Mouse (Mus musculus) neural tube, embryonic 13.5 days (tissue): ENCODE data around the gene Zfp329. TPM values are rescaled to one million over a fixed set of nuclear protein-coding genes. Genes with fewer than 3 reads are reported as not detected.
A peak's percentile ranks its signal among the peaks of the same experiment; 100 is the strongest.
"Not testable (repeated sequence)": the region's sequence is repeated elsewhere in the genome, so short reads cannot be mapped to it uniquely, and the experiment has no call there.

Experiments used
- ATAC-seq: fragments of 200-750 bp; cut with Nextera tagmentation; 2 replicates; pipeline ENCODE4 v1.8.0; 2017; ENCODE audit warnings: low read depth, mild to moderate bottlenecking, moderate TSS enrichment, moderate library complexity
- H3K27ac ChIP-seq: fragments of 300-500 bp; sonication (generic); replicated peaks from 2 replicates; pipeline ENCODE4 v1.5.1; 2015; ENCODE audit warnings: moderate library complexity, mild to moderate bottlenecking, inconsistent platforms
- H3K27me3 ChIP-seq: fragments of 300-500 bp; sonication (generic); 2 replicates; pipeline ENCODE4 v1.6.1; 2015; ENCODE audit warnings: mild to moderate bottlenecking, inconsistent platforms
- H3K36me3 ChIP-seq: fragments of 300-500 bp; sonication (generic); 2 replicates; pipeline ENCODE4 v1.6.1; 2015; ENCODE audit warnings: mild to moderate bottlenecking, inconsistent platforms
- H3K4me1 ChIP-seq: fragments of 300-500 bp; sonication (generic); replicated peaks from 2 replicates; pipeline ENCODE4 v1.6.1; 2015; ENCODE audit warnings: inconsistent platforms
- H3K4me2 ChIP-seq: fragments of 300-500 bp; sonication (generic); 2 replicates; pipeline ENCODE4 v1.6.1; 2015; ENCODE audit warnings: inconsistent platforms, mild to moderate bottlenecking, moderate library complexity
- H3K4me3 ChIP-seq: fragments of 300-500 bp; sonication (generic); 2 replicates; pipeline ENCODE4 v1.5.1; 2015; ENCODE audit warnings: mild to moderate bottlenecking, inconsistent platforms
- H3K9ac ChIP-seq: fragments of 300-500 bp; sonication (generic); 2 replicates; pipeline ENCODE4 v1.6.1; 2015; ENCODE audit warnings: moderate library complexity, mild to moderate bottlenecking, inconsistent platforms
- H3K9me3 ChIP-seq: fragments of 300-500 bp; sonication (generic); 2 replicates; pipeline ENCODE4 v1.6.1; 2016; ENCODE audit warnings: inconsistent platforms
- WGBS: fragments of 180-500 bp; shearing (Covaris S2); methylation state at CpG from one replicate; pipeline ENCODE4 v1.1.7; 2015; 5-methylcytosine and 5-hydroxymethylcytosine counted together
- polyA plus RNA-seq: library from polyadenylated mRNA; unstranded; fragments of >200 nt; fragmentation: Nextera tagmentation; extraction: Ambion mirVana; gene quantifications from 2 replicates; pipeline ENCODE4 v1.2.1, GENCODE M21; 2015

The Zfp329 gene
- polyA plus RNA-seq = 34.3 and 35.5 TPM in 2 replicates

GRCm38 (mm10) chr7:12818521-12819295 lies at the start of gene Zfp329:
Zfp329 (minus strand) TSS chr7:12818858.
- no peaks in the 10 kb centered on the region for H3K27me3 ChIP-seq
- peak within 1 kb of the TSS; percentile 90 for H3K27ac ChIP-seq
- peak within 1 kb of the TSS; percentile 62 for H3K4me3 ChIP-seq
- under 1% methylated on average over 40 of the region's 40 CpGs for WGBS
- H3K9ac ChIP-seq = peak within 1 kb of the TSS; percentile 89
- H3K36me3 ChIP-seq = peaks cover 27% of the 10 kb centered on the region
- peaks cover 14% of the 10 kb centered on the region for H3K4me1 ChIP-seq
- peaks cover 37% of the 10 kb centered on the region for H3K9me3 ChIP-seq
- peak; percentile 96 for ATAC-seq
- H3K4me2 ChIP-seq = peak within 1 kb of the TSS; percentile 72

- Histone ChIP-seq H3K4me3 (peak overlapping the region; percentile 49), H3K4me1 (0 out of 2 replicates have a peak, but pooled peaks cover 2% of the 10 kb centered on the region), H3K9me3 (peaks cover 51% of the 10 kb centered on the region), H3K27ac (no peak overlapping the region), H3K4me2 (peak overlapping the region; percentile 54), H3K36me3 (peaks cover 47% of the 10 kb centered on the region), H3K27me3 (no peaks in the 10 kb centered on the region), H3K9ac (no peak overlapping the region)
- ATAC-seq = no peak
- WGBS = 99% methylated on average over 4 of the region's 4 CpGs
Observed at GRCm38 (mm10) chr7:12835779-12836178, 17.1 kb upstream of the Zfp329 start.

GRCm38 (mm10) chr7:12835193-12835671 lies 16.6 kb upstream of the Zfp329 start:
- ATAC-seq = peak; percentile 66
- Histone ChIP-seq H3K9ac (peak overlapping the region; percentile 74), H3K27ac (peak overlapping the region; percentile 53; the same call in 1 of the 2 replicates), H3K36me3 (peaks cover 41% of the 10 kb centered on the region), H3K4me1 (0 out of 2 replicates have a peak, but pooled peaks cover 2% of the 10 kb centered on the region), H3K4me2 (peak overlapping the region; percentile 54), H3K4me3 (peak overlapping the region; percentile 49), H3K27me3 (no peaks in the 10 kb centered on the region), H3K9me3 (peaks cover 46% of the 10 kb centered on the region)
- WGBS = 41% methylated on average over 13 of the region's 13 CpGs

- no peaks in the 10 kb centered on the region for H3K27me3 ChIP-seq
- H3K9ac ChIP-seq = peak within 1 kb of the TSS; percentile 74
- peak within 1 kb of the TSS; percentile 49 for H3K4me3 ChIP-seq
- peaks cover 34% of the 10 kb centered on the region for H3K36me3 ChIP-seq
- ATAC-seq = peak; percentile 97
- 0 out of 2 replicates have a peak, but pooled peaks cover 2% of the 10 kb centered on the region for H3K4me1 ChIP-seq
- peak within 1 kb of the TSS; percentile 53; the same call in 1 of the 2 replicates for H3K27ac ChIP-seq
- 4% methylated on average over 47 of the region's 47 CpGs for WGBS
- H3K4me2 ChIP-seq = peak within 1 kb of the TSS; percentile 54
- peaks cover 41% of the 10 kb centered on the region for H3K9me3 ChIP-seq
Observed at GRCm38 (mm10) chr7:12834162-12835120, 15.8 kb upstream of the Zfp329 start, which contains the start of gene Zfp110. Zfp110 (plus strand) TSS chr7:12834761.

GRCm38 (mm10) chr7:12815566-12815965 lies 3.1 kb downstream of the Zfp329 start:
- Histone ChIP-seq H3K9ac (no peak overlapping the region), H3K4me1 (peaks cover 14% of the 10 kb centered on the region), H3K4me3 (no peak overlapping the region), H3K36me3 (peaks cover 56% of the 10 kb centered on the region), H3K27me3 (no peaks in the 10 kb centered on the region), H3K4me2 (no peak overlapping the region), H3K9me3 (peaks cover 53% of the 10 kb centered on the region), H3K27ac (no peak overlapping the region)
- ATAC-seq = no peak
- 97% methylated on average over 8 of the region's 8 CpGs for WGBS

- Histone ChIP-seq H3K36me3 (peaks cover 27% of the 10 kb centered on the region), H3K4me2 (peak overlapping the region; percentile 79), H3K9me3 (peaks cover 16% of the 10 kb centered on the region), H3K4me3 (peak overlapping the region; percentile 50), H3K4me1 (peaks cover 15% of the 10 kb centered on the region), H3K27me3 (no peaks in the 10 kb centered on the region), H3K9ac (peak overlapping the region; percentile 81), H3K27ac (peak overlapping the region; percentile 91)
- ATAC-seq = peak; percentile 90; the same call in 1 of the 2 replicates
- under 1% methylated on average over 16 of the region's 16 CpGs for WGBS
Observed at GRCm38 (mm10) chr7:12803727-12804071, 15.0 kb downstream of the Zfp329 start.

- ATAC-seq = peak; percentile 99
- H3K27ac ChIP-seq = peak within 1 kb of the TSS; percentile 91
- H3K9ac ChIP-seq = peak within 1 kb of the TSS; percentile 81
- no peaks in the 10 kb centered on the region for H3K27me3 ChIP-seq
- H3K4me1 ChIP-seq = peaks cover 15% of the 10 kb centered on the region
- H3K9me3 ChIP-seq = peaks cover 10% of the 10 kb centered on the region; the same call in 1 of the 2 replicates
- 7% methylated on average over 31 of the region's 31 CpGs for WGBS
- H3K4me2 ChIP-seq = peak within 1 kb of the TSS; percentile 79
- H3K4me3 ChIP-seq = peak within 1 kb of the TSS; percentile 50
- H3K36me3 ChIP-seq = peaks cover 25% of the 10 kb centered on the region
Observed at GRCm38 (mm10) chr7:12802866-12803726, 15.6 kb downstream of the Zfp329 start, which contains the start of gene Zscan18. Zscan18 (minus strand) TSS chr7:12803635.

- H3K9me3 ChIP-seq = peaks cover 17% of the 10 kb centered on the region
- H3K4me2 ChIP-seq = no peak overlapping the region
- H3K36me3 ChIP-seq = peaks cover 15% of the 10 kb centered on the region
- no peak overlapping the region for H3K9ac ChIP-seq
- H3K4me1 ChIP-seq = peaks cover 15% of the 10 kb centered on the region
- H3K27ac ChIP-seq = no peak overlapping the region
- WGBS = 96% methylated on average over 1 of the region's 1 CpGs
- ATAC-seq = no peak
- H3K4me3 ChIP-seq = no peak overlapping the region
- no peaks in the 10 kb centered on the region for H3K27me3 ChIP-seq
Observed at GRCm38 (mm10) chr7:12799554-12799953, 19.1 kb downstream of the Zfp329 start.

GRCm38 (mm10) chr7:12797971-12798370 lies 20.7 kb downstream of the Zfp329 start:
- H3K27ac ChIP-seq = no peak overlapping the region
- ATAC-seq = no peak
- peaks cover 17% of the 10 kb centered on the region for H3K9me3 ChIP-seq
- WGBS = 66% methylated on average over 2 of the region's 2 CpGs
- H3K4me1 ChIP-seq = peaks cover 6% of the 10 kb centered on the region
- H3K4me2 ChIP-seq = no peak overlapping the region
- no peak overlapping the region for H3K4me3 ChIP-seq
- no peaks in the 10 kb centered on the region for H3K27me3 ChIP-seq
- H3K36me3 ChIP-seq = peaks cover 15% of the 10 kb centered on the region
- H3K9ac ChIP-seq = no peak overlapping the region

GRCm38 (mm10) chr7:12792624-12793023 lies 26.0 kb downstream of the Zfp329 start:
- not testable (repeated sequence) for H3K4me1 ChIP-seq, H3K36me3 ChIP-seq, H3K27ac ChIP-seq, H3K27me3 ChIP-seq, H3K9ac ChIP-seq, ATAC-seq, H3K4me3 ChIP-seq, H3K4me2 ChIP-seq
- peaks cover 17% of the 10 kb centered on the region for H3K9me3 ChIP-seq
- 91% methylated on average over 11 of the region's 11 CpGs for WGBS

GRCm38 (mm10) chr7:12788025-12788424 lies 30.6 kb downstream of the Zfp329 start:
- Histone ChIP-seq H3K27me3 (no peaks in the 10 kb centered on the region), H3K9me3 (no peaks in the 10 kb centered on the region), H3K27ac (no peak overlapping the region), H3K4me1 (peaks cover 4% of the 10 kb centered on the region; the same call in 1 of the 2 replicates), H3K36me3 (no peaks in the 10 kb centered on the region), H3K9ac (no peak overlapping the region), H3K4me2 (no peak overlapping the region), H3K4me3 (no peak overlapping the region)
- no peak for ATAC-seq
- WGBS = 25% methylated on average over 5 of the region's 5 CpGs
